Mouse (Mus musculus): Measurements from ENCODE around the gene Ampd3. TPM values are rescaled to one million over a fixed set of nuclear protein-coding genes. Genes with fewer than 3 reads are reported as not detected.

Ampd3 gene
- total and polyA plus RNA-seq, 3 experiments = 14.8 to 22.3 TPM; not detected in 1

GRCm38 (mm10) chr7:110803131-110803530 lies 35.1 kb downstream of the Ampd3 start:
- Histone ChIP-seq H3K27ac (ENCODE audit: control insufficient read depth, low read depth, low read length) (no peak overlapping the region), H3K9ac (ENCODE audit: control insufficient read depth, low read depth, low read length, poor library complexity, severe bottlenecking) (no peak overlapping the region), H3K4me1 (ENCODE audit: control insufficient read depth in 1 of 2, insufficient read depth in 2 of 2, low read length in 2 of 2) (no peaks in the 10 kb centered on the region), H3K36me3 (ENCODE audit: control insufficient read depth in 1 of 2, insufficient read depth in 2 of 2, low read length in 2 of 2) (no peaks in the 10 kb centered on the region; a peak in 1 of 4 replicates), H3K9me3 (replicated peaks; ENCODE audit: insufficient read depth, low read length) (no peaks in the 10 kb centered on the region), H3K4me3 (ENCODE audit: control insufficient read depth in 1 of 2, insufficient read depth in 1 of 2, low read depth in 2 of 2, low read length in 2 of 2) (no peak overlapping the region), H3K27me3 (ENCODE audit: control insufficient read depth in 1 of 2, insufficient read depth in 2 of 2, low read length in 2 of 2) (no peaks in the 10 kb centered on the region), H3K79me2 (ENCODE audit: control insufficient read depth, insufficient read depth, low read length, poor library complexity) (no peaks in the 10 kb centered on the region)
- no peak for DNase-seq (ENCODE audit: low read depth, low spot score)
- TF ChIP-seq E2F4 (IDR thresholded peaks at IDR 0.05; ENCODE audit: borderline replicate concordance, low read depth, low read length) (no peak), GABPA (IDR thresholded peaks at IDR 0.05; ENCODE audit: low read depth, low read length) (no peak), CHD1 (IDR thresholded peaks at IDR 0.05; ENCODE audit: low read depth, low read length) (no peak), ZMIZ1 (IDR thresholded peaks at IDR 0.05; ENCODE audit: low read depth, low read length) (no peak), TCF12 (IDR thresholded peaks at IDR 0.05; ENCODE audit: low read depth, low read length) (no peak), GATA1 (IDR thresholded peaks at IDR 0.05; ENCODE audit: low read depth, low read length) (no peak), BHLHE40 (IDR thresholded peaks at IDR 0.05; ENCODE audit: borderline replicate concordance, low read depth, low read length) (no peak), MAFK (IDR thresholded peaks at IDR 0.05; ENCODE audit: borderline replicate concordance, low read depth, low read length) (no peak), POLR2A (IDR thresholded peaks at IDR 0.05; ENCODE audit: control insufficient read depth in 1 of 2, insufficient read depth in 1 of 2, low read depth in 1 of 2, low read length in 2 of 2, poor library complexity in 1 of 2) (no peak), JUND (IDR thresholded peaks at IDR 0.05; ENCODE audit: low read depth, low read length) (no peak), CHD2 (IDR thresholded peaks at IDR 0.05; ENCODE audit: low read length) (no peak), ELF1 (IDR thresholded peaks at IDR 0.05; ENCODE audit: low read depth, low read length) (no peak), SIN3A (IDR thresholded peaks at IDR 0.05; ENCODE audit: low read length) (no peak)

DNA sequence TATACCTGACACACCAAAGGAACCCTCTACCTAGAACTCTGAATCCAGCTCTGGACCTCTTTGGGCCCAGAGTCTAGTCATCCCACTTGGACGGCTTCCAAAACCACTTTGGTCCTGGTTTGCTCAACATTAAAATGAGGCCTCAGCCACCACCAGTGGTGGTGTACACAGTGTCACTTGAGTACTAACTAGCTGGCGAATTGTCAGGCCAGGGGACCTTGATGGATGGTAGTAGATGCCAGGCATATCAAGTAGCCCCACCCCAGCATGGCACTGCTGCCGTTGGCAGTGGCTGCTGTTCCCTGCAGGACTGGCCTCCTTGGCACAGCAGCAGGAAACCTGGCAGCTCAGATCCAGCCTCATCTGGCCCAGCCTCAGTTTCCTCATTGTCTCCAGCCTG lies 36.3 kb downstream of the Ampd3 start:
- no peak for DNase-seq (ENCODE audit: low read depth, low spot score)
- no peaks in the 10 kb centered on the region for H3K4me1 ChIP-seq (ENCODE audit: control insufficient read depth in 1 of 2, insufficient read depth in 2 of 2, low read length in 2 of 2)
- no peaks in the 10 kb centered on the region for H3K79me2 ChIP-seq (ENCODE audit: control insufficient read depth, insufficient read depth, low read length, poor library complexity)
- no peak overlapping the region for H3K9ac ChIP-seq (ENCODE audit: control insufficient read depth, low read depth, low read length, poor library complexity, severe bottlenecking)
- H3K9me3 ChIP-seq (replicated peaks; ENCODE audit: insufficient read depth, low read length) = no peaks in the 10 kb centered on the region
- H3K27ac ChIP-seq (ENCODE audit: control insufficient read depth, low read depth, low read length) = no peak overlapping the region
- no peaks in the 10 kb centered on the region for H3K27me3 ChIP-seq (ENCODE audit: control insufficient read depth in 1 of 2, insufficient read depth in 2 of 2, low read length in 2 of 2)
- TF ChIP-seq RCOR1 (IDR thresholded peaks at IDR 0.05; ENCODE audit: low read depth, low read length) = no peak
- TF ChIP-seq NELFE (IDR thresholded peaks at IDR 0.05; ENCODE audit: low read depth, low read length) = no peak
- TF ChIP-seq MXI1 (IDR thresholded peaks at IDR 0.05; ENCODE audit: low read depth, low read length) = no peak
- no peak for TF ChIP-seq BHLHE40 (IDR thresholded peaks at IDR 0.05; ENCODE audit: borderline replicate concordance, low read depth, low read length)
- no peak for TF ChIP-seq RAD21 (IDR thresholded peaks at IDR 0.05; ENCODE audit: low read depth, low read length)
- TF ChIP-seq ZNF384 (IDR thresholded peaks at IDR 0.05; ENCODE audit: low read depth, low read length) = no peak
- TF ChIP-seq MYC (IDR thresholded peaks at IDR 0.05; ENCODE audit: low read depth, low read length) = no peak
- TF ChIP-seq ZMIZ1 (IDR thresholded peaks at IDR 0.05; ENCODE audit: low read depth, low read length) = no peak
- no peak for TF ChIP-seq POLR2AphosphoS5 (IDR thresholded peaks at IDR 0.05; ENCODE audit: borderline replicate concordance, low read depth, low read length)
- no peak for TF ChIP-seq SMC3 (IDR thresholded peaks at IDR 0.05; ENCODE audit: low read depth, low read length)
- no peak for TF ChIP-seq ELF1 (IDR thresholded peaks at IDR 0.05; ENCODE audit: low read depth, low read length)
- no peak for TF ChIP-seq MAX (IDR thresholded peaks at IDR 0.05; ENCODE audit: low read length)
- TF ChIP-seq KAT2A (conservative IDR thresholded peaks at IDR 0.05; ENCODE audit: low read depth, low read length) = no peak
- TF ChIP-seq CHD1 (IDR thresholded peaks at IDR 0.05; ENCODE audit: low read depth, low read length) = no peak
- TF ChIP-seq ZC3H11A (IDR thresholded peaks at IDR 0.05; ENCODE audit: low read depth, low read length) = no peak
- H3K36me3 ChIP-seq (ENCODE audit: control insufficient read depth in 1 of 2, insufficient read depth in 2 of 2, low read length in 2 of 2) = no peaks in the 10 kb centered on the region; a peak in 1 of 4 replicates
- no peak overlapping the region for H3K4me3 ChIP-seq (ENCODE audit: control insufficient read depth in 1 of 2, insufficient read depth in 1 of 2, low read depth in 2 of 2, low read length in 2 of 2)
